Mouse (Mus musculus): ENCODE results near the gene Scgn.

The Scgn gene

GRCm38 (mm10) chr13:23990928-23991327 lies at the start of gene Scgn:
TSS of gene Scgn (minus strand) at chr13:23991214.
- CTCF ChIA-PET = no interaction called here

DNA sequence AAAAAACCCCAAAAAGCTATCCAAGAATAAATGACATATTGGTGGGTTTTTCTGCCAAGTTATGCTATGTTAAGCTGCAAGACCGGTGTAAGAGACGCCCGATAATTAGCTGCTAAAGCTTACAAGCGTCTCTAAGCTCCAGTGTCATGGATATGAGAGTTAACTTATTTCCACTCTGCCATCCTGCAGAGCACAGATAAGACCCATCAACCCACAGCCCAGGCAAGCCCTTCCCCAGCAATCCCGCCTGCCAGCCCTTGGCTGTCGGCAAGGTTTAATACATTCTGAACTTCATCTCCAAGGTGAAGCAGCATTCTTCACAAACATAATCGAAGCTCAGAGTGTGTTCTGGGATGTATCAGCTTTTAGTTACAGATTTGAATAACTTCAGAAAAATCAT lies 49.2 kb upstream of the Scgn start:
- CTCF ChIA-PET = no interaction called here

DNA sequence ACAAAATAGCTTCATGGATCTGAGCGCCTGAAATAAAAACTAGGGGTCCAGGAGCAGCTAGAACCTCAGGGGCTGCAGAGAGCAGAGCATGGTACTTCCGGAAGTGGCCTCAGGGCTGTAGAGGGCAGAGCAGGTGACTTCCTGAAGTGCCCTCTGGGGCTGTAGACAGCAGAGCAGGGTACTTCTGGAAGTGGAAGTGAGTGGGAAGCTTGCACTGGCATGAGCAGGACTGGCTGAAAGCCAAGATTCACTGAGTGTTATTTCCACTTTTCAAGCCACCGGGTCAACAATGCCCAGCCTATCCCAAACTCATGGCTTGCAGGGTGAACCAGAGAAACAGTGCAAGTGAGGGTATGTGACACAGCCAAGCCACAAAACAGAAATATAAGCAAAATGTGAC lies 46.5 kb upstream of the Scgn start:
- CTCF ChIA-PET = interaction anchor here (0.9 kb wide), 1 partner anchor 254 kb away, joined by 3 read pairs; no protein-coding TSS in a partner anchor

DNA sequence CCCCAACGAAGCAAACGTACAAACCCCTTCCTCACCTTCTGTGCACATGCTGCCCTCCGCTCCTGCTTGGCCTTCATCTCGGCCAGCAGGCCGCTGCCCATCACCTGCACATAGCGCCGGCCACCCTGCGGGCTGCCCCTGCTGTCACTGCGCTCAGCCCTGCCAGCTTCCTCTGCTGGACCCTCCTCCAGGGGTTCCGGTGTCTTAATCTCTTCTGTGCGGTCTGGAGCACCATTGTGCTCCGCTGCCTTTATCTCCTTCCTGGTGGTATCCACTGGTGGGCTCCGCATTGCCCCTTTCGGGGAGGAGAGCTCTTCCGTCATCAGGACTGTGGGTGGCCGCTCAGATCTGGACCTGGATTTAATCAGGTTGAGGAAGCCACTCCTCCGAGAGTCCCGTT lies 45.1 kb upstream of the Scgn start:
- CTCF ChIA-PET = no interaction called here

DNA sequence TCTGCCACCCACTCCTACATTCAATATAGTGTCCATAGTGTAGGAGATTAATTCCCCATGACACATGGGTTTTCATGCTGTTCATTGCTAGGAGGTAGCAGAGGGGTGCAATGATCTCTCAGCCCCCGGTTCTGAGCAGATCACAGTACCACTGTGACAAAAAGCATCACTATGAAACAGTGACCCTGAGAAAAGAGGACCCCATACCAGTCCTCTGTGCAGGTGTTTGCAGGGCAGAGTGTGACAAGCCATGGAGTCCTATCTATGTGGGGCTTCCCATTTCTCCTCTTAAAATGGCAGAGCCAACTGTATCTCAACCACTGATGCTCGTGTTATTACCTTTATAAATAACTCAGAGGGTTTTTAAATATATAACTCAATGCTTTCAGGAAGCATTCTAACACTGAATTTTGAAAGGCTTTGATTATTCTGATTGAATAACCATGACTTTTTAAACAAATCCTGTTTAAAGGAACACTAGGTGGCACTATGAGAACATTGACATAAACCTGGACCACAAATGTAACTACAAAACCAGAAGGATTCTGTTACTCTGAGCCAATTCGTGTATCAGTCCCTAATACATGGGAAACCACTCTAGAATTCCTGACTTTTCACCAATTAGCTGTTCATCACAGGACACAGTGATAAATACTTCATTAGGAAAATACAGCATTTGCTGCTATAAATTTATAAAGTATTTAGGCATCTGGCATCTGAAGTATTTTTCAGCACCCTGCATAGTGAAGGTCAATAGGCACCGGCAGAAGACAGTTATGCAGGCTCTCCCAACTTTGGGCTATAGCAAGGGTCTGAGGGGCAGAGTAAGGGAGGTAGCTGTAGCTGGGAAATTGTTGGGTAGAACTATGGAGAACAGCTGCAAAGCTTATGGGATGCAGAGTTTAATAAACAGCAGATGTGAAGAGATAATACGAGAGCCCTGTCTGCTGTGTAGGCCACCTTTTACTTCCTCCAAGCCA lies 36.5 kb upstream of the Scgn start:
- CTCF ChIA-PET = no interaction called here

GRCm38 (mm10) chr13:24018515-24018914 lies 27.5 kb upstream of the Scgn start:
- CTCF ChIA-PET = no interaction called here

DNA sequence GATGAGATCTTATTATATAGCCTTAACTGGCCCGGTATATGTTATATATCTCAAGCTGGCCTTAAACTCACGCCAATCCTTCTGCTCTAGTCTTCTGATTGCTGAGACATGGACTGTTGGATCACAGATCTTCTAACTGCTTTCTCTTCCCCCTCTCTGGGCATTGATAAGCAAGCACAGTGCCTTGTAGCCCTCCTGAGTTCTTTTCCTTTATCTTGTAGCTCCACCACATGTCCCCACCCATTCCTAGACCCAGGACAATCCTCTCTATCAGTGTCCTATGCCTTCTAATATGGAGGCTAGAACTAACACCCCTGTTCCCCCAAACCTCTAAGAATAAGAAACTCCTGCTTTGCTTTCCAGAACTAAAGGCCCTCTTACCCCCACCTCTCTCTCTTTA lies 14.5 kb upstream of the Scgn start:
- CTCF ChIA-PET = no interaction called here

DNA sequence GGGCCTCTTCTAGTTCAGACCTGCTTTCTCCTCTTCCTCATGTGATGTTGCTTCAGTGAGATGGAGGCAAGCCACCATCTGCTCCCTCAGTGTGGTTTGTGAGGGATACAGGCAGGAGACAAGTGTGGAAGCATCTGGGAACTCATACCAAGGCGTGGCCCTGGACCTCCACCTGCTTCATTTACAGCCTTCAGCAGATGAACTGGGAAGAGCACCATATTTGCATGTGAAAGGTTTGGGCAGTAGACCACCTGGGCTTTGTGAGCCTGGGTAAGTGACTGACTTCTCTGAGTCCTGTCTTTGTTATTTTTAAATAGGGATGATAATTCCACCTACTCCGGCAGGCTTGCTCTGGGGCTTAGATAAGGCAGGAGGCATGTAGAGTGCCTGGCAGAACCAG lies 10.8 kb upstream of the Scgn start:
- CTCF ChIA-PET = no interaction called here

DNA sequence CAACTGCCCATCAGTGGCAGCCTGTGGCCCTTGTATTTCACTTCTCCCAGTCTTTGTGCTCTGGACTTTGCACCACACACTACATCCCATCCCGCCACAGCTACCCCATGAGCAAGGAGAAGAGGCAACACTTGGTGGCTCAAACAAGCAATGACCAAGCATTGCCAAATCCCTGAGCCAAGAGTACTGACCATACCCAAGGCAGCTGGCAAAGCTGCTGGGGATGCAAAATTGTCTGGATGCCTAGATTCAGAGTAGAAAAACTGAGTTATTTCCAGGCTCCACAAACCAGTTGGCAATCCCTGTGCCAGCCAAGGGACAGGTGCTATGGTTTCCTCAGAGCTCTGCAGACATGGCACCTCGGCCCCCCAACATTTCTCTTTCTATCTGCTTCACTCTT lies 10.1 kb upstream of the Scgn start:
- CTCF ChIA-PET = no interaction called here

GRCm38 (mm10) chr13:23998826-23999225 lies 7.8 kb upstream of the Scgn start:
- CTCF ChIA-PET = no interaction called here

GRCm38 (mm10) chr13:23994756-23995155 lies 3.7 kb upstream of the Scgn start:
- CTCF ChIA-PET = no interaction called here

GRCm38 (mm10) chr13:23994024-23994423 lies 3.0 kb upstream of the Scgn start:
- CTCF ChIA-PET = no interaction called here

DNA sequence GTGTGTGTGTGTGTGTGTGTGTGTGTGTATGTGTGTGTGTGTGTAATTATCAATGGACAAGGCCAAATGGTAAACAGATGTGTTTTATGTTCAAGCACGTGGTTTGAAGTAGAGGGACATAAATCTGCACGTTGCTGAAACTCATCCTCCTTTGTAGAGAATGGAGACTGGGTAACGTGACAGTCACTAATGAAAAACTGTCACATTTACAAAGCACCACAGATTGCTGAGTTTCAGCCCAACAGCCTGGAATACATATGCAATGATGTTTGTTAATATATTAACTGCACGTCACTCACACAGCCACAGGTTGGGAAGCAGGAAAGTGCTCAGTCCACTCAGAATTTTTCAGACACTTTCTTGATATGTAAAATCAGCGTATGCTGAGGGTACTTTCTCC lies 563 bp downstream of the Scgn start:
- CTCF ChIA-PET = no interaction called here

GRCm38 (mm10) chr13:23985130-23985529 lies 5.9 kb downstream of the Scgn start:
- CTCF ChIA-PET = no interaction called here

DNA sequence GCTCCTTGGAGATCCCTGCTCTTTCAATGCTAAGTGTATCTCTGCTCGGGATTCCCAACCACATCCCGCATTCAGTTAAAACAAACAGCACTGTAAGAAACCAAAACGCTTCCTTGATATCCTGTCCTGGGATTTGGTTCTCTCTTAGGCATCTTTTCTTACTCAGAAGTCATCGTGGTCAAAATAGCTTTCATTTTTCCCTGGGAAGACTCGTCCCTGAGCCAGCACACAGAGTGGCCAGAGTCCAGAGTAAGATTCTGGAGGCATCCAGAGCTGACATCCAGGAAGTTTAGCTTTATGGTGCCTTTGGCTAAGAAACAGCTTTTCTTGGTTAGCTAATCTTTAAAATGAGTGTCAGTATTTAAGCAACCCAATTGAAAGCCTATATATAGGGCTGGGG lies 18.7 kb downstream of the Scgn start:
- CTCF ChIA-PET = no interaction called here

DNA sequence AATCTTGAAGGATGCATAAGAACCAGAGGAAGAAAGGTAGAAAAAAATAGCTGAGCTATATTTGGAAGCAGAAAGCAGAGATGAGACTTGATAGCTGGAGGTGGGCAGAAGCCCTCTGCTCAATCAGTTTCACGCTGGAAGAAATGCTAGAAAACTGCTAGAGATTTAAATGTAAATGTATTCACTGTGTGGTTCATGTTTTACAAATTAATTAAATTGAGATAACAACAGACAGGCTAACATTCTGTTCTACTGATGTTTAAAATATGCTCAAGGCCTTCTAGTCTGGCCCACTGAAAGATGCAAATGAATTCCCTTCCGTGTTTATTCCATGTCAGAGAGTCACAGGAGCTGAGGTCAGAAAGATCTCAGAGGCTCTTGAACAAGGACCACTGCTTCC lies 19.1 kb downstream of the Scgn start:
- CTCF ChIA-PET = no interaction called here

GRCm38 (mm10) chr13:23964909-23965308 lies 26.1 kb downstream of the Scgn start:
- CTCF ChIA-PET = interaction anchor here (0.7 kb wide), 2 partner anchors 15 to 24 kb away, joined by 3 read pairs; no protein-coding TSS in a partner anchor

DNA sequence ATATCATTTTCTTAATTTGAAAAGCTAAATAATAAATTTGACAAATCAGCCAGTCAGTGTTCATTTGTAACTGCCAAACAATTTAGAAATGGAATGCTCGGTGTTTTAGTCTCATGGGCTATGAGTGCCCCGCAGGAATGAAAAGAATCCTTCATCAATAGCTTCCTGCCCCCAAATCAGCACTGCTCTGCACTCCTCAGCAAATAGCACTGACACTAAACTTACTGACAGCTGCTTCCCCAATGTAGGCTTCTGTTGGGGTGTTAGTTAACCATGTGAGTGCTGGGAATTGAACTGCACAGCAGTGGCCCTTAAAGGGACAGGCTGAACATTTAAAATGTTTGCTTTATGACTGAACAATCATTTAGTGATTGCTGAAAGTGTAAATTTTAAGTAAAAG lies 31.2 kb downstream of the Scgn start:
- CTCF ChIA-PET = interaction anchor here (0.8 kb wide), 1 partner anchor 9 kb away, joined by 5 read pairs; no protein-coding TSS in a partner anchor

- CTCF ChIA-PET = interaction anchor here (0.6 to 1.0 kb wide), 3 partner anchors 9 to 65 kb away, joined by 5 to 9 read pairs (median 5); no protein-coding TSS in a partner anchor
These were observed 40.1 kb downstream of the Scgn start for GRCm38 (mm10) chr13:23950928-23951327.

DNA sequence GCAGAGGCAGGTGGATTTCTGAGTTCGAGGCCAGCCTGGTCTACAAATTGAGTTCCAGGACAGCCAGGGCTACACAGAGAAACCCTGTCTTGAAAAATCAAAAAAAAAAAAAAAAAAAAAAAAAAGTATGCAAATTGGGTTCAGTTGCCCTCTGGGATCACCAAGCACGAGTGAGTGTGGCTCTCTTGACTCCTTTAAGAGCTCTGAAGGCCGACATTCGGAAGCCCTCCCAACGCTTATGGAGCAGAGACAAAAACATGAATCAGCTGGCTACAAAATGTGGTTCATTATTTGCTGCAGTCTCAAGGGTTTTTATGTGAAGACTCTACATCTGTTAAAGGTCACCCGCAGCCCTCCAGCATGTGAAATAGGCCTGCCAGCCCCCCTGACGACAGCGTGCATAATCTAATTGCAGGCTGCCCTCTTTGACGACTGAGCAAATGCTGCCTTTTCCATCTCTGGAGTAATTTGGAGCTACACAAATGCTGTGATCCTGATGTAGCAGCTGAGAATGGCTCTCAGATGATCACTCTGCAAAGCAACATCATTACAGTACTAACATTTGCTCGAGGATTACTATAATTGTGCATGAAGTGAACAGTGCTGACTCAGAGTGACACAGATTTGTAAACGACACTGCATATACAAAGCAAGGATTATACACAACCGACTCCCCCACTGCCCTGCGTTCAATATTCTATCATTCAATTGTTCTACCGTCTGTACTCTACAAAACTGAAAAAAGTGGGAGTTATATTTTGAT lies 41.3 kb downstream of the Scgn start:
- CTCF ChIA-PET = interaction anchor here (0.6 kb wide), 1 partner anchor 16 kb away, joined by 3 read pairs; no protein-coding TSS in a partner anchor

DNA sequence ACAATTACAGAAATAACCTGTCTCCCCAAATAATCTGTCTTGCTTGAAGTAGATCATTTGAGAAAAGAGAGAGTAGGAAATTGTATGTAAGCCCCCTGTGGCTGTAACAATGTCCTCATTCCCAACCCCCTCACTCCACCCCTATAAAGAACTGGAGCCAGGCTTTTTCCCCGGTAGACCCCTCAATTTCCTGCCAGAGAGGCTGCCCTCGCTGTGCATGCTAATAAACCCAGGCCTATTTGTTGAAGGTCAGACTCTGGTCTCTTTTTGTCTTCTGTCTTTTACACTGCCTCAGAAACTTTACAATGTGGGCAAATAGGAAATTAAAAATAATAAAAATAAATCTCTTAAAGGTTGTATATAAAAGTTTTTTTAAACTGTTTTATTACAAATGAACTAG lies 44.8 kb downstream of the Scgn start:
- CTCF ChIA-PET = no interaction called here

DNA sequence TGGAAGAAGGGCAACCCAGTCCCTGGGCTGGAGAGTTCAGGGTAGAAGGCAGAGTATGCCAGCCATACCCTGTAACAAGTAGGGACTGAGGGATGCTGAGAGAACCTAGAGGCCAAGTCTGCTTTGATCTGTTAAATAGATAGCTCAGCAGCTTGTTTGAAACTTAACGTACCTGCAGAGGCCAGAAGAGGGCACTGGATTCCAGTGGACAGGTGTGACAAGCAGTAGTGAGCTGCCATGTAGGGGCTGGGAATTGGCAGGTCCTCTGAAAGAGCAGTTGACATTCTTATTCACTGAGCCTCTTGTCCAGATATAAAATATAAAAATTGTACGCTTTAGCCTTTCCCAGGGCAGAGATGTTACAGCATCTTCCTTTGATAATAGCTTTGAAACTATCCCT lies 48.2 kb downstream of the Scgn start:
- CTCF ChIA-PET = no interaction called here

DNA sequence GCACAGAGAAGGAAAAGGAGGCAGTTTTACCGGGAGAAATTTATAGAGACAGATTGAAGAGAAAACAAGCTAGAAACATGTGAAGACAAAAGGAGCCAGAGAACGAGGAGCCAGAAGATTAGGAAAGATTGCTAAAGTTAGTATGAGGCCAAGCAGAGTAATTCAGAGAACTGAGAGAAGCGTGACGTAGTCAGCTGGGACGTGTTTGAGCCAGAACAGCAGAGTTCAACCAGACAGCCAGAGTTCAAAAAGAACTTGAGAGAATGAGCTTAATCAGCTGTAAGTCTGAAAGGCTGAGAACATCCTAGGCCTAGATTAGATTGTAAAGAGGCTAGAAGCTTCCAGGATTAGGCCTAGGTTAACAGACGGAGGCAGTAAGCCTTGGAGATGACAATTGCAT lies 50.7 kb downstream of the Scgn start:
- CTCF ChIA-PET = interaction anchor here (0.5 to 0.6 kb wide), 2 partner anchors 17 to 24 kb away, joined by 3 to 4 read pairs; no protein-coding TSS in a partner anchor

All from spleen, embryonic (tissue).